Mouse (Mus musculus): ENCODE results near the gene Arhgef18. TPM values are rescaled to one million over a fixed set of nuclear protein-coding genes. Genes with fewer than 3 reads are reported as not detected.

The Arhgef18 gene
- polyA plus RNA-seq, 1 experiment: 104 TPM

DNA sequence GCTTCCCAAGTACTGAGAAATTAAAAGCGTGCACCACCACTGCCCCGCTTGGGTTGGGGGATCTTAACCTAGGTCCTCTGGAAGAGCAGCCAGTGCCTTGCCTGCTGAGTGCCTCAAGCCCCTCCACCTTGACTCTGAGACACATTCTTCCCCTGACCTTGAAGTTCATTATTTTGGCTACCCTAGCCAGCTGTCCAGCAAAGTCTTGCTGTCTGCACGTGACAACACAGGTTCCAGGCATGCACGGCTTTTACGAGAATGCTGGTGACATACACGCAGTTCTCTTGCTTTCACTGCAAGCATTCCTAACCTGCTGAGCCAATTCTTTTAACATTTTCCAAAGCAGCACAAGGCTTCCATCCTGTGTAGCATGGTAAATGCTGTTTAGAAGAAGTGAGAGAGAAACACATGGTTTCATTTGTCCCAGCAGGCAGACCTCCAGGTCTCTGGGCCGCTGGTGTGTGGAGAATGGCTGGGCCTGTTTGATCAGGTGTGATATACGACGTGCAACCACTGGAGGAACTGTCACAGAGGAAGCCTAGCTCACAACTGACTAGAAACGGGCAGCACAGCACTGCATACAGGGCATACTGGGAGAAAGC lies 27.4 kb downstream of the Arhgef18 start:
- no peak overlapping the region for H3K27ac ChIP-seq (ENCODE audit: insufficient read depth, low read length)

DNA sequence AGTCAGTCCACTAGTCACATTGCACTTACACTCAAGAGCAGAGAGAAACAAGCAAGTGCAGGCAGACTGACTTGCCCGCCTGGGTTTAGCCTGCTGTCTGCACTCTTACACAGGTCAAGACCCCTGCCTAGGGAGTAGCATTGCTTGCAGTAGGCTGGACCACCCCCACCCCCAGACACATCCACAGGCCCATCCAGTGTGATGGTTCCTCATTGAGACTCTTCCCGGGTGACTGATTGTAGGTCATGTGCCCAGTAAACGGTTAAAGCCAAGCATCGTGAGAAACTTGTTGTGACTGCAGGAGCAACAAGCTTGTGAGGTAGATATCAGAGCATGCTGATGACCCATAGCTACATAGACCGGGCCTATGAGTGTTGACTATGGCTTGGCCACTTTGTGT lies 28.7 kb downstream of the Arhgef18 start:
- Histone ChIP-seq H3K4me3 (ENCODE audit: extremely low read depth, insufficient read depth, insufficient read length) (no peak overlapping the region), H3K27me3 (ENCODE audit: control insufficient read depth, insufficient read depth, low read length) (no peaks in the 10 kb centered on the region), H3K27ac (ENCODE audit: insufficient read depth, low read length) (no peak overlapping the region), H3K4me1 (ENCODE audit: control insufficient read depth, insufficient read depth, insufficient read length) (no peaks in the 10 kb centered on the region), H3K36me3 (ENCODE audit: control insufficient read depth, insufficient read depth, low read length) (peaks cover 44% of the 10 kb centered on the region)
- DNase-seq (ENCODE audit: low read depth in 1 of 2, low spot score in 2 of 2): no peak
- TF ChIP-seq POLR2A (IDR thresholded peaks at IDR 0.05; ENCODE audit: low read depth, low read length) (no peak), CTCF (IDR thresholded peaks at IDR 0.05; ENCODE audit: extremely low read depth, insufficient read depth, insufficient read length, insufficient replicate concordance) (no peak)
- WGBS: 88% methylated on average over 5 of the region's 5 CpGs

More for the DNA sequence above, 27.4 kb downstream of the Arhgef18 start:
- H3K4me3 ChIP-seq (ENCODE audit: extremely low read depth, insufficient read depth, insufficient read length): no peak overlapping the region
- TF ChIP-seq CTCF (IDR thresholded peaks at IDR 0.05; ENCODE audit: extremely low read depth, insufficient read depth, insufficient read length, insufficient replicate concordance) (no peak), POLR2A (IDR thresholded peaks at IDR 0.05; ENCODE audit: low read depth, low read length) (no peak)
- no peak for DNase-seq (ENCODE audit: low read depth in 1 of 2, low spot score in 2 of 2)
- peaks cover 38% of the 10 kb centered on the region for H3K36me3 ChIP-seq (ENCODE audit: control insufficient read depth, insufficient read depth, low read length)
- H3K27me3 ChIP-seq (ENCODE audit: control insufficient read depth, insufficient read depth, low read length): no peaks in the 10 kb centered on the region
- no peaks in the 10 kb centered on the region for H3K4me1 ChIP-seq (ENCODE audit: control insufficient read depth, insufficient read depth, insufficient read length)
- WGBS: 85% methylated on average over 10 of the region's 10 CpGs

DNA sequence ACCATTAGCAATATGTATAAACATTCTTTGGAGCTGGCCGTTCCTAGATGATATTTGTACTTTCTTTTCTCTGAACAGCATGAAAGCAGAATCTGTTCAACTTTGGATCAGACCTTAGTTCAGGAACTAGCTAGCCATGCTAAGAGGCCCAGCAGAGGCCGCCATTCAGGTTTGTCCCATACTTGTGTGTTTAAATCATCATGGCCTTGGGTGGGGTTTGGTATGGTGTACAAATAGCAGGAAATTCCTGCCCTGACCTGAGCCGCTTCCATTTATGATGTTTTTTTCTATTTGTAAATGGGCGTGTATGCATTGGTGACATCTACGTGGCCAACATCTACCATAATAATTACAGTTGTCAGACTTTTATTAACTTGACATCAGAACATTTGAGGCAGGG lies 32.4 kb downstream of the Arhgef18 start:
- no peaks in the 10 kb centered on the region for H3K4me1 ChIP-seq (ENCODE audit: control insufficient read depth, insufficient read depth, insufficient read length)
- TF ChIP-seq CTCF (IDR thresholded peaks at IDR 0.05; ENCODE audit: extremely low read depth, insufficient read depth, insufficient read length, insufficient replicate concordance) (no peak), POLR2A (IDR thresholded peaks at IDR 0.05; ENCODE audit: low read depth, low read length) (no peak)
- H3K27me3 ChIP-seq (ENCODE audit: control insufficient read depth, insufficient read depth, low read length): no peaks in the 10 kb centered on the region
- H3K4me3 ChIP-seq (ENCODE audit: extremely low read depth, insufficient read depth, insufficient read length): no peak overlapping the region
- no peak overlapping the region for H3K27ac ChIP-seq (ENCODE audit: insufficient read depth, low read length)
- no peak for DNase-seq (ENCODE audit: low read depth in 1 of 2, low spot score in 2 of 2)
- H3K36me3 ChIP-seq (ENCODE audit: control insufficient read depth, insufficient read depth, low read length): peaks cover 53% of the 10 kb centered on the region
- WGBS: 89% methylated on average over 5 of the region's 5 CpGs

DNA sequence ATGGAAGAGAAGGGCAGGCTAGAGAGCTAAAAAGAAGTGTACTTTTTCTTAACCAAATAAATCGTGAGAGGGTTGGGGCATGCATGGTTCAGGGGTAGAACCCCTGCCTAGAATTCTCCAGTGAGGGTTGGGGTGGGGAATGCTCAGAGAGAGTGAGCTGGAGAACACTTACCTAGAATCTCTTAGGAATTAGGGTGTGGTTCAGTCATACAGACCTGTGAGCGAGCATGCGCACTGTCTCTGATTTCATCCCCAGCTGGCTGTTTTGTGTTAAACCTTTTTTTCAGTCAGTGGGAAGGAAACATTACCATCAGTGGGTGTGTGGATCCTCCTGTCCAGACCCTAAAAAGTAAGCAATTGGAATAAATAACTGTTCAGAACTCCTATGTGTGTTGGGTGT lies 33.4 kb downstream of the Arhgef18 start:
- no peaks in the 10 kb centered on the region for H3K27me3 ChIP-seq (ENCODE audit: control insufficient read depth, insufficient read depth, low read length)
- no peaks in the 10 kb centered on the region for H3K4me1 ChIP-seq (ENCODE audit: control insufficient read depth, insufficient read depth, insufficient read length)
- peaks cover 58% of the 10 kb centered on the region for H3K36me3 ChIP-seq (ENCODE audit: control insufficient read depth, insufficient read depth, low read length)
- TF ChIP-seq POLR2A (IDR thresholded peaks at IDR 0.05; ENCODE audit: low read depth, low read length) (no peak), CTCF (IDR thresholded peaks at IDR 0.05; ENCODE audit: extremely low read depth, insufficient read depth, insufficient read length, insufficient replicate concordance) (no peak)
- DNase-seq (ENCODE audit: low read depth in 1 of 2, low spot score in 2 of 2): no peak
- H3K4me3 ChIP-seq (ENCODE audit: extremely low read depth, insufficient read depth, insufficient read length): no peak overlapping the region
- H3K27ac ChIP-seq (ENCODE audit: insufficient read depth, low read length): no peak overlapping the region
- 93% methylated on average over 3 of the region's 3 CpGs for WGBS

DNA sequence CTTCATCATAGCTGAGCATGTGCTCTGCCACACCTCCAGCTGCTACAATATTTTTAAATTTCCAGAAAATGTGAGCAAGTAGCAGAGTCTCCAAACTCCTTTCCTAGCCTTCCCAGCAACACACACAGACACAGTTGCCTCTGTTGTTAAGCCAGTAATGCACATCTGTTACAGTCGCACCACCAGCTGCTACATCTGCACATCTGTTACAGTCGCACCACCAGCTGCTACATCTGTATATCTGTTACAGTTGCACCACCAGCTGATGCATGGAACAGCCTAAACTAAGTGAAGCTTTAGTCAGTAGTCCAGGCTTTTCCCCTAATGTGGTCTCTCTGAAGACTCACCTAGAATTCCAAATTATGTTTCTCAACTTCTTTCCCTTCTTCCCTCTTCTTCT lies 35.6 kb downstream of the Arhgef18 start:
- H3K4me1 ChIP-seq (ENCODE audit: control insufficient read depth, insufficient read depth, insufficient read length): no peaks in the 10 kb centered on the region
- no peak for DNase-seq (ENCODE audit: low read depth in 1 of 2, low spot score in 2 of 2)
- H3K27ac ChIP-seq (ENCODE audit: insufficient read depth, low read length): no peak overlapping the region
- no peak for TF ChIP-seq POLR2A (IDR thresholded peaks at IDR 0.05; ENCODE audit: low read depth, low read length)
- TF ChIP-seq CTCF (IDR thresholded peaks at IDR 0.05; ENCODE audit: extremely low read depth, insufficient read depth, insufficient read length, insufficient replicate concordance): no peak
- 89% methylated on average over 2 of the region's 2 CpGs for WGBS
- H3K27me3 ChIP-seq (ENCODE audit: control insufficient read depth, insufficient read depth, low read length): no peaks in the 10 kb centered on the region
- no peak overlapping the region for H3K4me3 ChIP-seq (ENCODE audit: extremely low read depth, insufficient read depth, insufficient read length)
- H3K36me3 ChIP-seq (ENCODE audit: control insufficient read depth, insufficient read depth, low read length): peaks cover 69% of the 10 kb centered on the region

DNA sequence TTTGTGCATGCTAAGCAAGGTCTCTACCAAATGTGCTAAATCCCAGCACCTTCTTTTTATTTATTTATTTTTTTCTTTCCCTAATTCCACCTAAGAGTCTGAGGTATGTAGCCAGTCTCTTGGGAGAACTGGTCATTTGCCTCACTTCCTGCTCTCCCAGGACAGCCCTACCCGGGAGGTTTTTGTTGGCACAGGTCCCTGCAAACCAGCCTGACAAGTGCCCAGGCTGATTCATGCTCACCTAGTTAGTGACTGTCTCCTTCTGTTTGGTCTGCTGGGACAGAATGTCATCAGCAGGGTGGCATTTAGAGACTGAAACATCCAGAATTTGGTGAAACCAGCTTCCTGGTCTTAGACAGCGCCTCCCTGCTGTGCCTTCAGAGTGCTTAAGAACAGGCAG lies 37.2 kb downstream of the Arhgef18 start:
- Histone ChIP-seq H3K4me3 (ENCODE audit: extremely low read depth, insufficient read depth, insufficient read length) (no peak overlapping the region), H3K27me3 (ENCODE audit: control insufficient read depth, insufficient read depth, low read length) (no peaks in the 10 kb centered on the region), H3K27ac (ENCODE audit: insufficient read depth, low read length) (no peak overlapping the region), H3K4me1 (ENCODE audit: control insufficient read depth, insufficient read depth, insufficient read length) (no peaks in the 10 kb centered on the region), H3K36me3 (ENCODE audit: control insufficient read depth, insufficient read depth, low read length) (peaks cover 73% of the 10 kb centered on the region)
- no peak for DNase-seq (ENCODE audit: low read depth in 1 of 2, low spot score in 2 of 2)
- no peak for TF ChIP-seq CTCF (IDR thresholded peaks at IDR 0.05; ENCODE audit: extremely low read depth, insufficient read depth, insufficient read length, insufficient replicate concordance)
- no peak for TF ChIP-seq POLR2A (IDR thresholded peaks at IDR 0.05; ENCODE audit: low read depth, low read length)
- 88% methylated on average over 2 of the region's 2 CpGs for WGBS

DNA sequence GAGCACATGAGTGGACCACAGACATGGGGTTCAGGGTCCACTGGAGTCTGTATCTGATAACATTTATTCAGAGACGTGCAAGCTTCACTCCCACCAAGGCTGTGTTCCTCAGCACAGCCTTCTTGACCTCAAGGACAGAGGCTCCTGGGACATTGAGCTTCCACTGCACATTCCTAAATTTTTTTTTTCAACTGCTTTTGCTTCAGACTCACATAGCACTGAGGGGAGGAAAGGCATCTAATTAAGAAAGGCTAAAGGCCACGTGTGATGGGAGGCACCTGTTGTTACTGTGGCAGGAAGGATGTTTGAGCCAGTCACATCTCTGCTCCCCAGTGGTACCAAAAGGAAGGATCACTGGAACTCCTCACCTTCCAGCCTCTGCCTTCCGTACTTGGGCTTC lies 38.3 kb downstream of the Arhgef18 start:
- no peak for TF ChIP-seq POLR2A (IDR thresholded peaks at IDR 0.05; ENCODE audit: low read depth, low read length)
- no peak for TF ChIP-seq CTCF (IDR thresholded peaks at IDR 0.05; ENCODE audit: extremely low read depth, insufficient read depth, insufficient read length, insufficient replicate concordance)
- Histone ChIP-seq H3K4me3 (ENCODE audit: extremely low read depth, insufficient read depth, insufficient read length) (no peak overlapping the region), H3K27me3 (ENCODE audit: control insufficient read depth, insufficient read depth, low read length) (no peaks in the 10 kb centered on the region), H3K36me3 (ENCODE audit: control insufficient read depth, insufficient read depth, low read length) (peaks cover 73% of the 10 kb centered on the region), H3K27ac (ENCODE audit: insufficient read depth, low read length) (no peak overlapping the region), H3K4me1 (ENCODE audit: control insufficient read depth, insufficient read depth, insufficient read length) (no peaks in the 10 kb centered on the region)
- 90% methylated on average over 3 of the region's 3 CpGs for WGBS
- DNase-seq (ENCODE audit: low read depth in 1 of 2, low spot score in 2 of 2): no peak

Data from spleen, adult 2 months (tissue).